Mouse (Mus musculus): ENCODE results near the gene Gm9945. TPM values are rescaled to one million over a fixed set of nuclear protein-coding genes. Genes with fewer than 3 reads are reported as not detected.

The Gm9945 gene
- polyA plus RNA-seq (2016; fragmentation: Nextera tagmentation; extraction: Ambion mirVana): 0.29 TPM in 1 of 2 replicates, not detected in the other

DNA sequence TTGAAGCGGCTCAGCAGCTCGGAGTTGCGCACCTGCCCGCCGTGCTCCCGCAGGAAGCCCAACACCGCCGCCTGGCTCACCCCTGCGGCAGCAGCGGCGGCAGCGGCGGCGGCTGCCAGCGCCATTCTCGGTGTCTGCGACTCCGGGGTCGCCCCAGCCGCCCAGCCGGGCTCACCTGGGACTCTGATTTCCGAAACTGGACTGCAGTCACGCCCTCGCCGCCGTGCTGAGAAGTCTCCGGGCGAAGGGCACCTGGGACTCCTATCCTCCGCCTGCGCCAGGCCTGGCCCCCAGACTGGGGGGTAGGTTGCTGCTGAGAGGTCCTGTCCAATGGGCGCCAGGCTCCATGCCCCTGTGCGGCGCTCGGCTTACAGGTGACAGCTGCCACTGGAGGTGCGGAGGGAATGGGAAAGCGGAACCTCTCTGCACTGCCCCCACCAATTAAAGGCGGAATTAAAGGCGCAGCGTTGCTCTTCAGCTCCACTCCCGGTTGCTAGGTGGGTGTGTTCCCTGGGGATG, at the start of gene Gm9945, which contains the start of gene Sowaha:
Gene Gm9945, plus strand, starts transcription at position 384 of the 519 bp plus-strand sequence.
Gene Sowaha, minus strand, starts transcription at position 492 of the 519 bp plus-strand sequence.
- Histone ChIP-seq H3K27me3 (peaks cover 60% of the 10 kb centered on the region), H3K4me3 (replicated peaks) (peak within 1 kb of the TSS; percentile 48), H3K9ac (peak within 1 kb of the TSS; percentile 48), H3K27ac (peak within 1 kb of the TSS; percentile 46; the same call in 1 of the 2 replicates), H3K4me1 (peaks cover 33% of the 10 kb centered on the region), H3K4me2 (peak within 1 kb of the TSS; percentile 72), H3K9me3 (0 out of 2 replicates have a peak, but pooled peaks cover 4% of the 10 kb centered on the region), H3K36me3 (replicated peaks) (no peaks in the 10 kb centered on the region)
- peak; percentile 40; the same call in 1 of the 2 replicates for ATAC-seq (ENCODE audit: low FRiP score)
- WGBS: 5% methylated on average over 40 of the region's 40 CpGs

GRCm38 (mm10) chr11:53430300-53430669, 49.7 kb upstream of the Gm9945 start:
- under 1% methylated on average over 34 of the region's 34 CpGs for WGBS
- H3K9me3 ChIP-seq: no peaks in the 10 kb centered on the region
- peaks cover 18% of the 10 kb centered on the region for H3K4me1 ChIP-seq
- peak overlapping the region; percentile 66 for H3K27ac ChIP-seq
- H3K4me2 ChIP-seq: peak overlapping the region; percentile 89
- H3K4me3 ChIP-seq (replicated peaks): peak overlapping the region; percentile 96
- peaks cover 19% of the 10 kb centered on the region for H3K36me3 ChIP-seq (replicated peaks)
- peak overlapping the region; percentile 91 for H3K9ac ChIP-seq
- ATAC-seq (ENCODE audit: low FRiP score): no peak
- 0 out of 2 replicates have a peak, but pooled peaks cover 4% of the 10 kb centered on the region for H3K27me3 ChIP-seq

DNA sequence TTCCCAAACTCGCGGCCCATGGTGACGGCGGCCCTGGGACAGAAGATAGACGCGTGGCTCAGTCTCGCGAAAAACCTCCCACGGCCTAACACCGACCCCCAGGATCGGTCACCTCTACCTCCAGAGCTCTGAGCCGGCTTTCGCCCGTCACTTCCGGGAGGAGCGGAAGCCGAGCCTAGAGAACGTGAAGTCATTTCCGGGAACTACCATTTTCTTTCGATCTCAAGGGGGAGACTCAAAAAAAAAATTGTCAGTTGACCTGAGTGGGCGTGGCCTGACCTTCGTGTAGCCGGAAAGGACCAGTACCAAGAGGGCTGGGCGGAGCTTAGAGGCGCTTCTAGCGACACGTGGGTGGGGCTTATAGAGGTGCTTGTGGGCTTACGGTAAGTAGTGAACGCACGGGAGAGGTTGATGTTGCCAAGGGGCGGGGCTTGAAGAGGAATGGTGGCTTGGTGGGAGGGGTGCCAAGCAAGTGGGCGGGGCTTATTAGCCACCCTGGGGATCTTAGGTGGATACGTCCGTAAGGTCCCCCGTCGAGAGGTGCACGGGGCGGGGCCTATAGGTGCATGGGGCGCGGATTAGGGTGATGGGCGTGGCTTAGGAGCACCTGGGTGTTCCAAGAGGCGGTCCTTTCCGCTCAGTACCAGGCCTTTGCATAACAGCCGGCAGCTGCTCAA, 49.2 kb upstream of the Gm9945 start, which contains the start of the genes Uqcrq and Gdf9:
Gene Uqcrq, minus strand, starts transcription at position 162 of the 677 bp plus-strand sequence.
Gene Gdf9, plus strand, starts transcription at position 354 of the 677 bp plus-strand sequence.
- Histone ChIP-seq H3K36me3 (replicated peaks) (peaks cover 19% of the 10 kb centered on the region), H3K9ac (peak within 1 kb of the TSS; percentile 91), H3K27ac (peak within 1 kb of the TSS; percentile 66), H3K27me3 (0 out of 2 replicates have a peak, but pooled peaks cover 4% of the 10 kb centered on the region), H3K4me1 (peaks cover 18% of the 10 kb centered on the region), H3K9me3 (no peaks in the 10 kb centered on the region), H3K4me2 (peak within 1 kb of the TSS; percentile 89), H3K4me3 (replicated peaks) (peak within 1 kb of the TSS; percentile 96)
- ATAC-seq (ENCODE audit: low FRiP score): peak; percentile 97
- under 1% methylated on average over 44 of the region's 44 CpGs for WGBS

- no peaks in the 10 kb centered on the region for H3K9me3 ChIP-seq
- H3K4me2 ChIP-seq: peak overlapping the region; percentile 52
- peak overlapping the region; percentile 45; the same call in 1 of the 2 replicates for H3K9ac ChIP-seq
- H3K4me1 ChIP-seq: peaks cover 18% of the 10 kb centered on the region
- H3K27me3 ChIP-seq: 0 out of 2 replicates have a peak, but pooled peaks cover 4% of the 10 kb centered on the region
- 16% methylated on average over 9 of the region's 9 CpGs for WGBS
- H3K36me3 ChIP-seq (replicated peaks): peaks cover 19% of the 10 kb centered on the region
- H3K27ac ChIP-seq: peak overlapping the region; percentile 65
- ATAC-seq (ENCODE audit: low FRiP score): no peak; the same call in 1 of the 2 replicates
- peak overlapping the region; percentile 96 for H3K4me3 ChIP-seq (replicated peaks)
Measured at GRCm38 (mm10) chr11:53431347-53432056, 48.5 kb upstream of the Gm9945 start.

- H3K4me2 ChIP-seq: no peak overlapping the region
- 0 out of 2 replicates have a peak, but pooled peaks cover 4% of the 10 kb centered on the region for H3K27me3 ChIP-seq
- H3K36me3 ChIP-seq (replicated peaks): peaks cover 11% of the 10 kb centered on the region
- peaks cover 18% of the 10 kb centered on the region for H3K4me1 ChIP-seq
- no peak for ATAC-seq (ENCODE audit: low FRiP score)
- H3K27ac ChIP-seq: no peak overlapping the region
- no peaks in the 10 kb centered on the region for H3K9me3 ChIP-seq
- H3K4me3 ChIP-seq (replicated peaks): no peak overlapping the region
- H3K9ac ChIP-seq: no peak overlapping the region
- 69% methylated on average over 6 of the region's 6 CpGs for WGBS
Measured at GRCm38 (mm10) chr11:53433057-53433456, 46.9 kb upstream of the Gm9945 start.

DNA sequence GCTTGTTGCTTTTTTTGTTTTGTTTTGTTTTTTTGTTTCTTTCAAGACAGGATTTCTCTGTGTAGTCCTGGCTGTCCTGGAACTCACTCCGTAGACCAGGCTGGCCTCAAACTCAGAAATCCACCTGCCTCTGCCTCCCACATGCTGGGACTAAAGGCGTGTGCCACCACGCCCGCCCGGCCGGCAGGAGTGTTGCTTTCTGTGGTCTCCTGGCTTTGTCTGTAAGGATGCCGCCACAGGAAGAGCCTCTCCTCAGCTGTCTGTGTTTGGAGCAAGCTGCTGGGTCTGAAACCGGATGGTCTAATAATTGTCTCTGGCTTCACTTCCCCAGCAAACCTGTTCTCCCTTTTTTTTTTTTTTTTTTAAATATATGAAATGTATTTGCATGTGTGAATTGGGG, 44.5 kb upstream of the Gm9945 start:
- Histone ChIP-seq H3K4me1 (peaks cover 6% of the 10 kb centered on the region), H3K9me3 (no peaks in the 10 kb centered on the region), H3K9ac (no peak overlapping the region), H3K4me2 (no peak overlapping the region), H3K27me3 (0 out of 2 replicates have a peak, but pooled peaks cover 4% of the 10 kb centered on the region), H3K4me3 (replicated peaks) (no peak overlapping the region), H3K36me3 (replicated peaks) (no peaks in the 10 kb centered on the region), H3K27ac (no peak overlapping the region)
- WGBS: 88% methylated on average over 8 of the region's 8 CpGs
- ATAC-seq (ENCODE audit: low FRiP score): no peak

GRCm38 (mm10) chr11:53436338-53436737, 43.6 kb upstream of the Gm9945 start:
- Histone ChIP-seq H3K4me3 (replicated peaks) (no peak overlapping the region), H3K27me3 (0 out of 2 replicates have a peak, but pooled peaks cover 4% of the 10 kb centered on the region), H3K27ac (no peak overlapping the region), H3K4me1 (peaks cover 5% of the 10 kb centered on the region), H3K9ac (no peak overlapping the region), H3K4me2 (no peak overlapping the region), H3K36me3 (replicated peaks) (no peaks in the 10 kb centered on the region), H3K9me3 (no peaks in the 10 kb centered on the region)
- 91% methylated on average over 6 of the region's 6 CpGs for WGBS
- no peak for ATAC-seq (ENCODE audit: low FRiP score)

DNA sequence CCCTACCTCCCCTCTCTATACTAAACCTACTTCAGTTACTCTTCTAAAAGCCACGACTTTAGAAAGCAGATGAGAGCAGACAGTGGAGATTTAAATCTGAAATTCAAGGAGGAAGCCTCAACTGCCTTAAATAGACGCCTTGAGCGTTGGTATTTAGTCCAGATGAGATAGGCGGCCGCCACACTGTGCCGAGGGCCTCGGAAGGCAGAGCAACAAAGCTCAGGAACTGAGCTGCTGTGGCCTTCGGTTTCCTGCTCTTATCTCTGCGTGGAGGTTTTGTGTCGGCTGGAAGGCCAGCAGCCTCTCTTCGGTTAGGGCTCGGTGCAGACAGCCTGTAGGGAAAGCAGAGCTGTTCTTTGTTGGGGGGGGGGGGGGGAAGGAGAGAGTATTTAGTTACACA, 38.0 kb upstream of the Gm9945 start:
- 60% methylated on average over 12 of the region's 12 CpGs for WGBS
- Histone ChIP-seq H3K9ac (no peak overlapping the region), H3K4me2 (no peak overlapping the region), H3K27me3 (no peaks in the 10 kb centered on the region), H3K4me1 (no peaks in the 10 kb centered on the region), H3K27ac (no peak overlapping the region), H3K36me3 (replicated peaks) (no peaks in the 10 kb centered on the region), H3K4me3 (replicated peaks) (no peak overlapping the region), H3K9me3 (no peaks in the 10 kb centered on the region)
- no peak for ATAC-seq (ENCODE audit: low FRiP score)

- ATAC-seq (ENCODE audit: low FRiP score): no peak
- Histone ChIP-seq H3K9me3 (no peaks in the 10 kb centered on the region), H3K4me3 (replicated peaks) (no peak overlapping the region), H3K27me3 (no peaks in the 10 kb centered on the region), H3K4me1 (no peaks in the 10 kb centered on the region), H3K27ac (no peak overlapping the region), H3K36me3 (replicated peaks) (no peaks in the 10 kb centered on the region), H3K9ac (no peak overlapping the region), H3K4me2 (no peak overlapping the region)
- WGBS: 40% methylated on average over 6 of the region's 6 CpGs
Measured at GRCm38 (mm10) chr11:53443861-53444260, 36.1 kb upstream of the Gm9945 start.

DNA sequence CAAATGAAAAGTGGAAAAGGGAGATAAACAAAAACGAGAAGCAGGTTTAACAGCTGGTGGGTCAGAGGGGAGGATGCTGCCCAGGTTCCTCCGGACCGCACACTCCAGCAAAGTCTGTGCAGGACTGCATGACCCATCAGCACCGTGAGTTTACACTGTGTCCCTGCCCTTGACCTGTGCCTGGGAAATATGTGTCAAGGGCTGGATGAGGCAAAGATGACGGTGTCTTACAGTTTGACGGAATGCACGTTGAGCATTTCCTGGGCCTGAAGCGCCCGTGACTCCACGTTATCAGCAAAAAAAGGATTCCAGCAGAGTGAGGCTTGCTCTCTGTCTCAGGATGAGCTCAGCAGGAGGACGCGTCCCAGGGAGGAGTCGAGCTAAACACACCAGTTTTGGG, 34.4 kb upstream of the Gm9945 start:
- no peak for ATAC-seq (ENCODE audit: low FRiP score)
- H3K4me1 ChIP-seq: no peaks in the 10 kb centered on the region
- no peaks in the 10 kb centered on the region for H3K9me3 ChIP-seq
- no peak overlapping the region for H3K9ac ChIP-seq
- peaks cover 9% of the 10 kb centered on the region; the same call in 1 of the 2 replicates for H3K27me3 ChIP-seq
- H3K4me2 ChIP-seq: no peak overlapping the region
- no peak overlapping the region for H3K4me3 ChIP-seq (replicated peaks)
- 68% methylated on average over 13 of the region's 13 CpGs for WGBS
- no peaks in the 10 kb centered on the region for H3K36me3 ChIP-seq (replicated peaks)
- H3K27ac ChIP-seq: no peak overlapping the region

- WGBS: 90% methylated on average over 13 of the region's 13 CpGs
- H3K27ac ChIP-seq: no peak overlapping the region
- no peak overlapping the region for H3K4me2 ChIP-seq
- peaks cover 14% of the 10 kb centered on the region; the same call in 1 of the 2 replicates for H3K27me3 ChIP-seq
- H3K4me1 ChIP-seq: no peaks in the 10 kb centered on the region
- H3K9ac ChIP-seq: no peak overlapping the region
- ATAC-seq (ENCODE audit: low FRiP score): no peak
- no peaks in the 10 kb centered on the region for H3K36me3 ChIP-seq (replicated peaks)
- H3K9me3 ChIP-seq: no peaks in the 10 kb centered on the region
- H3K4me3 ChIP-seq (replicated peaks): no peak overlapping the region
Measured at GRCm38 (mm10) chr11:53446183-53446582, 33.8 kb upstream of the Gm9945 start.

DNA sequence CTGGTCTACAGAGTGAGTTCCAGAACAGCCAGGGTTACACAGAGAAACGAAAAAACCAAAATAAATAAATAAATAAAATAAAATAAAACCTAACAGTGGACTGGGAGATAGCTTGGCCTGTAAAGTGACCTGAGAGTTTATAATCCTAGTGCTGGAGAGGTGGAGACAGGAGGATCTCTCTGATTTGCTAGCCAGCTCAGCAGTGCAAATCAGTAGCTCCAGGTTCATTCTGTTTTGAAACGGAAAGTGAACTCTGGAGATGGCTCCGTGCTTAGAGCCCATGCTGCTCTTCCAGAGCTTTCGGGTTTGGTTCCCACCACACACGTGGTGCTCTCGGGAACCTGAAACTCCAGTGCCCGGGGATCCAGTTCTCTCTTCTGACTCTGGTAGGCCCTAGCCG, 32.0 kb upstream of the Gm9945 start:
- Histone ChIP-seq H3K27me3 (peaks cover 14% of the 10 kb centered on the region; the same call in 1 of the 2 replicates), H3K4me2 (no peak overlapping the region), H3K4me3 (replicated peaks) (no peak overlapping the region), H3K27ac (no peak overlapping the region), H3K9ac (no peak overlapping the region), H3K9me3 (no peaks in the 10 kb centered on the region), H3K36me3 (replicated peaks) (no peaks in the 10 kb centered on the region), H3K4me1 (no peaks in the 10 kb centered on the region)
- WGBS: 86% methylated on average over 8 of the region's 8 CpGs
- no peak for ATAC-seq (ENCODE audit: low FRiP score)
